ENCODE assay signal across 9 mouse cellular contexts in genomic region chr7:127111461-127111860, GRCm38 (mm10). TPM values are rescaled to one million over a fixed set of nuclear protein-coding genes. Genes with fewer than 3 reads are reported as not detected.
DNase-seq lines count a peak whose midpoint lies in the region; ATAC-seq and TF ChIP-seq lines count a peak whose summit lies in the region.
"Had no signal": no experiment of that assay in that cellular context is flagged by ENCODE, and none has a peak within 500 bp of the region (broad histone marks: within the 10 kb centered on the region; RNA-seq: fewer than 3 reads in every experiment).

No protein-coding gene starts in this region.

- no peaks in the 10 kb centered on the region for H3K36me3 ChIP-seq in kidney, adult 2 months (ENCODE audit: control insufficient read depth, insufficient read depth, low read length)
- no peaks in the 10 kb centered on the region for H3K36me3 ChIP-seq in lung, embryonic 14.5 days (ENCODE audit: insufficient read depth)

- H3K4me2 ChIP-seq in lung, embryonic 14.5 days, result no peak overlapping the region

- peak; percentile 82 for TF ChIP-seq CTCF in kidney, adult 2 months (conservative IDR thresholded peaks at IDR 0.05; ENCODE audit: insufficient read depth, insufficient read length, low read depth, low read length)
- peak; percentile 77 for TF ChIP-seq CTCF in lung, embryonic 14.5 days (IDR thresholded peaks at IDR 0.05; ENCODE audit: low read depth)

- no peak overlapping the region for H3K27ac ChIP-seq in kidney, adult 2 months (ENCODE audit: insufficient read depth, low read depth, low read length)
- H3K27ac ChIP-seq in lung, embryonic 14.5 days (ENCODE audit: low read depth), result no peak overlapping the region

- peaks cover 7% of the 10 kb centered on the region; the same call in 1 of the 2 replicates for H3K4me1 ChIP-seq in kidney, adult 2 months (ENCODE audit: control insufficient read depth, insufficient read depth, low read length)
- H3K4me1 ChIP-seq in lung, embryonic 14.5 days (ENCODE audit: insufficient read depth), result no peaks in the 10 kb centered on the region

- H3K9me3 ChIP-seq in lung, embryonic 14.5 days (ENCODE audit: low read depth, low read length), result no peaks in the 10 kb centered on the region

- H3K4me3 ChIP-seq in kidney, adult 2 months (ENCODE audit: insufficient read depth, low read depth, low read length), result no peak overlapping the region
- no peak overlapping the region for H3K4me3 ChIP-seq in lung, embryonic 14.5 days (ENCODE audit: low read depth, low read length)
- H3K4me3 ChIP-seq: myocyte had no signal

- TF ChIP-seq POLR2A in kidney, adult 2 months (IDR thresholded peaks at IDR 0.05; ENCODE audit: low read depth, low read length), result no peak

- DNase-seq in left cerebral cortex, adult 18-20 months (ENCODE audit: low spot score in 2 of 2), result peak; percentile 57 to 63
- no peak for DNase-seq in left cerebral cortex, adult 8-10 months (ENCODE audit: low spot score in 2 of 2)
- DNase-seq in MN1 (ENCODE audit: low spot score), result peak; percentile 66
- DNase-seq in cerebellum, adult 8-10 months, result peak; percentile 43
- DNase-seq in kidney, adult 2 months, result peak; percentile 64
- DNase-seq in lung, embryonic 14.5 days, result peak; percentile 59
- peak; percentile 67 to 81 for DNase-seq in spleen, adult 18-20 months

- WGBS in kidney, adult 2 months, result 53% methylated on average over 6 of the region's 6 CpGs
- WGBS in lung, embryonic 14.5 days, result 36% methylated on average over 6 of the region's 6 CpGs

- no peak overlapping the region for H3K9ac ChIP-seq in lung, embryonic 14.5 days

- no peaks in the 10 kb centered on the region for H3K27me3 ChIP-seq in kidney, adult 2 months (replicated peaks; ENCODE audit: control insufficient read depth, insufficient read depth, low read length)
- H3K27me3 ChIP-seq in lung, embryonic 14.5 days (ENCODE audit: insufficient read depth, low read length), result no peaks in the 10 kb centered on the region

- no peak for ATAC-seq in lung, embryonic 14.5 days (ENCODE audit: insufficient read depth)
- ATAC-seq in inflammation-experienced regulatory T-cells, adult 6 months, result no peak

RNA-seq across cellular contexts. Expression of gene Qprt, which starts 10.6 kb away (rescaled TPM):
- under 1 TPM; 0.54 to 0.63 TPM for total RNA-seq in left cerebral cortex, adult 18-20 months (2021)
- total RNA-seq in left cerebral cortex, adult 8-10 months (2022), result under 1 TPM in 3 of 4 experiments, not detected in 1; 0.19 to 0.50 (median 0.28) TPM
- polyA plus RNA-seq in kidney, adult 2 months (2012; rRNA removed), result 127 and 137 TPM in 2 replicates
- polyA plus RNA-seq in lung, embryonic 14.5 days (2014; fragmentation: Nextera tagmentation; extraction: Ambion mirVana), result 0.22 and 0.47 TPM in 2 replicates
- polyA plus RNA-seq in inflammation-experienced regulatory T-cells, adult 6 months (2017; shearing (Covaris generic)), result 10 to 100 TPM in 2 of 3 experiments, 1 to 10 TPM in 1; 7.8 to 15.5 (median 15.0) TPM

RNA-seq across cellular contexts. Expression of gene AI467606, which starts 20.3 kb away (rescaled TPM):
- 1 to 10 TPM; 1.1 to 1.6 TPM for total RNA-seq in left cerebral cortex, adult 18-20 months (2021)
- 1 to 10 TPM in 3 of 4 experiments, under 1 TPM in 1; 0.97 to 2.6 (median 1.7) TPM for total RNA-seq in left cerebral cortex, adult 8-10 months (2022)
- 4.2 and 7.7 TPM in 2 replicates for polyA plus RNA-seq in kidney, adult 2 months (2012; rRNA removed)
- 6.3 and 6.5 TPM in 2 replicates for polyA plus RNA-seq in lung, embryonic 14.5 days (2014; fragmentation: Nextera tagmentation; extraction: Ambion mirVana)
- polyA plus RNA-seq in inflammation-experienced regulatory T-cells, adult 6 months (2017; shearing (Covaris generic)), result 100 to 1,000 TPM; 248 to 287 (median 263) TPM

RNA-seq across cellular contexts. Expression of gene Zg16, which starts 24.3 kb away (rescaled TPM):
- total RNA-seq in left cerebral cortex, adult 18-20 months (2021), result not detected
- total RNA-seq in left cerebral cortex, adult 8-10 months (2022), result not detected
- not detected in 2 replicates for polyA plus RNA-seq in kidney, adult 2 months (2012; rRNA removed)
- polyA plus RNA-seq in lung, embryonic 14.5 days (2014; fragmentation: Nextera tagmentation; extraction: Ambion mirVana), result not detected in 2 replicates
- 1 to 10 TPM in 1 of 3 experiments, not detected in 2; 1.6 TPM for polyA plus RNA-seq in inflammation-experienced regulatory T-cells, adult 6 months (2017; shearing (Covaris generic))
- polyA plus RNA-seq: myocyte had no signal

RNA-seq across cellular contexts. Expression of gene Spn, which starts 26.2 kb away (rescaled TPM):
- total RNA-seq in left cerebral cortex, adult 18-20 months (2021), result under 1 TPM; 0.09 to 0.16 TPM
- total RNA-seq in left cerebral cortex, adult 8-10 months (2022), result under 1 TPM in 3 of 4 experiments, not detected in 1; 0.09 to 0.30 (median 0.13) TPM
- 2.7 and 5.2 TPM in 2 replicates for polyA plus RNA-seq in kidney, adult 2 months (2012; rRNA removed)
- polyA plus RNA-seq in lung, embryonic 14.5 days (2014; fragmentation: Nextera tagmentation; extraction: Ambion mirVana), result 0.20 TPM in 1 of 2 replicates, not detected in the other
- polyA plus RNA-seq in inflammation-experienced regulatory T-cells, adult 6 months (2017; shearing (Covaris generic)), result 100 to 1,000 TPM; 105 to 226 (median 130) TPM

Comparison
In these comparisons a context has a peak if more than half of its experiments do, and no peak if none do; other contexts are left out.
1. DNase-seq: peak in left cerebral cortex, adult 18-20 months (2 of 2), MN1 (single experiment), cerebellum, adult 8-10 months (single experiment), kidney, adult 2 months (single experiment), lung, embryonic 14.5 days (single experiment) and spleen, adult 18-20 months (2 of 2); none in left cerebral cortex, adult 8-10 months (0 of 2).
2. RNA of gene AI467606, which starts 20.3 kb away (polyA plus RNA-seq): 248 to 287 TPM in inflammation-experienced regulatory T-cells, adult 6 months; 4.2 to 7.7 TPM in kidney, adult 2 months and 6.3 to 6.5 TPM in lung, embryonic 14.5 days; every median in the first group is over 10 times any median in the second.